Mouse (Mus musculus) C2C12 (cell line): ENCODE measurements around the gene Aes.

Experiments
- CTCF ChIP-seq: IDR thresholded peaks from one replicate; pipeline ENCODE4 v1.5.1; 2011; ENCODE audit not compliant: control insufficient read depth, insufficient read depth, insufficient read length
- MAX ChIP-seq: IDR thresholded peaks from one replicate; pipeline ENCODE4 v1.6.1; 2011; ENCODE audit warnings: mild to moderate bottlenecking, control low read depth
- MYOD1 ChIP-seq: IDR thresholded peaks from one replicate; pipeline ENCODE4 v1.6.1; 2011; ENCODE audit warnings: low read depth; ENCODE audit not compliant: control insufficient read depth, insufficient read length
- USF1 ChIP-seq: IDR thresholded peaks from one replicate; pipeline ENCODE4 v1.6.1; 2011; ENCODE audit warnings: low read depth, mild to moderate bottlenecking, control low read depth, moderate library complexity

- TF ChIP-seq CTCF, result no peak
- no peak for TF ChIP-seq MAX
- TF ChIP-seq MYOD1, result no peak
- no peak for TF ChIP-seq USF1
Observed at GRCm38 (mm10) chr10:81556282-81556681, 3.0 kb upstream of the Aes start.
